Mouse (Mus musculus): Measurements from ENCODE around the gene Pwp1. TPM values are rescaled to one million over a fixed set of nuclear protein-coding genes. Genes with fewer than 3 reads are reported as not detected.

Pwp1 gene
- polyA plus RNA-seq, 1 experiment from 2014 or later, result 20.1 TPM

- Histone ChIP-seq H3K9me3 (ENCODE audit: control insufficient read depth) (no peaks in the 10 kb centered on the region), H3K36me3 (ENCODE audit: control insufficient read depth, insufficient read depth) (peaks cover 27% of the 10 kb centered on the region; the same call in 1 of the 2 replicates), H3K9ac (ENCODE audit: low read depth, low read length) (peak overlapping the region; percentile 73), H3K4me1 (replicated peaks; ENCODE audit: control insufficient read depth, insufficient read depth, low read length) (no peaks in the 10 kb centered on the region), H3K27me3 (replicated peaks; ENCODE audit: control insufficient read depth, insufficient read depth, low read length) (no peaks in the 10 kb centered on the region), H3K4me2 (replicated peaks; ENCODE audit: low read depth) (peak overlapping the region; percentile 86), H3K27ac (ENCODE audit: low read depth, low read length) (no peak overlapping the region), H3K4me3 (ENCODE audit: low read depth, low read length) (peak overlapping the region; percentile 99)
- no peak for TF ChIP-seq CTCF (IDR thresholded peaks at IDR 0.05; ENCODE audit: low read depth)
- WGBS, result under 1% methylated on average over 5 of the region's 5 CpGs
- peak; percentile 32; the same call in 1 of the 2 replicates for ATAC-seq
These were observed 43.1 kb downstream of the Pwp1 start for GRCm38 (mm10) chr10:85872479-85872773.

GRCm38 (mm10) chr10:85873861-85874544 lies 44.7 kb downstream of the Pwp1 start:
- no peak overlapping the region for H3K4me3 ChIP-seq (ENCODE audit: low read depth, low read length)
- WGBS, result 88% methylated on average over 13 of the region's 13 CpGs
- no peaks in the 10 kb centered on the region for H3K4me1 ChIP-seq (replicated peaks; ENCODE audit: control insufficient read depth, insufficient read depth, low read length)
- H3K4me2 ChIP-seq (replicated peaks; ENCODE audit: low read depth), result no peak overlapping the region
- ATAC-seq, result no peak
- TF ChIP-seq CTCF (IDR thresholded peaks at IDR 0.05; ENCODE audit: low read depth), result no peak
- H3K9me3 ChIP-seq (ENCODE audit: control insufficient read depth), result no peaks in the 10 kb centered on the region
- H3K9ac ChIP-seq (ENCODE audit: low read depth, low read length), result no peak overlapping the region
- H3K27ac ChIP-seq (ENCODE audit: low read depth, low read length), result no peak overlapping the region
- H3K27me3 ChIP-seq (replicated peaks; ENCODE audit: control insufficient read depth, insufficient read depth, low read length), result no peaks in the 10 kb centered on the region
- peaks cover 40% of the 10 kb centered on the region for H3K36me3 ChIP-seq (ENCODE audit: control insufficient read depth, insufficient read depth)

- Histone ChIP-seq H3K4me2 (replicated peaks; ENCODE audit: low read depth) (no peak overlapping the region), H3K27me3 (replicated peaks; ENCODE audit: control insufficient read depth, insufficient read depth, low read length) (no peaks in the 10 kb centered on the region), H3K9ac (ENCODE audit: low read depth, low read length) (no peak overlapping the region), H3K27ac (ENCODE audit: low read depth, low read length) (no peak overlapping the region), H3K4me3 (ENCODE audit: low read depth, low read length) (no peak overlapping the region), H3K4me1 (replicated peaks; ENCODE audit: control insufficient read depth, insufficient read depth, low read length) (no peaks in the 10 kb centered on the region), H3K9me3 (ENCODE audit: control insufficient read depth) (no peaks in the 10 kb centered on the region), H3K36me3 (ENCODE audit: control insufficient read depth, insufficient read depth) (peaks cover 56% of the 10 kb centered on the region)
- ATAC-seq, result no peak
- TF ChIP-seq CTCF (IDR thresholded peaks at IDR 0.05; ENCODE audit: low read depth), result no peak
- 87% methylated on average over 5 of the region's 5 CpGs for WGBS
These were observed 46.5 kb downstream of the Pwp1 start for GRCm38 (mm10) chr10:85875812-85876211.

GRCm38 (mm10) chr10:85879886-85880486 lies 50.7 kb downstream of the Pwp1 start:
- no peak for TF ChIP-seq CTCF (IDR thresholded peaks at IDR 0.05; ENCODE audit: low read depth)
- Histone ChIP-seq H3K9me3 (ENCODE audit: control insufficient read depth) (no peaks in the 10 kb centered on the region), H3K9ac (ENCODE audit: low read depth, low read length) (no peak overlapping the region), H3K4me1 (replicated peaks; ENCODE audit: control insufficient read depth, insufficient read depth, low read length) (no peaks in the 10 kb centered on the region), H3K4me3 (ENCODE audit: low read depth, low read length) (no peak overlapping the region), H3K36me3 (ENCODE audit: control insufficient read depth, insufficient read depth) (peaks cover 76% of the 10 kb centered on the region), H3K27me3 (replicated peaks; ENCODE audit: control insufficient read depth, insufficient read depth, low read length) (no peaks in the 10 kb centered on the region), H3K27ac (ENCODE audit: low read depth, low read length) (no peak overlapping the region), H3K4me2 (replicated peaks; ENCODE audit: low read depth) (no peak overlapping the region)
- 92% methylated on average over 8 of the region's 8 CpGs for WGBS
- ATAC-seq, result no peak

GRCm38 (mm10) chr10:85916498-85917309 lies 87.4 kb downstream of the Pwp1 start, which contains the start of gene Prdm4:
Gene Prdm4, minus strand, starts transcription at chr10:85917142.
- 0% methylated on average over 79 of the region's 90 CpGs for WGBS
- no peaks in the 10 kb centered on the region for H3K4me1 ChIP-seq (replicated peaks; ENCODE audit: control insufficient read depth, insufficient read depth, low read length)
- ATAC-seq, result peak; percentile 99
- peak; percentile 68 for TF ChIP-seq CTCF (IDR thresholded peaks at IDR 0.05; ENCODE audit: low read depth)
- H3K9ac ChIP-seq (ENCODE audit: low read depth, low read length), result peak within 1 kb of the TSS; percentile 82
- peaks cover 24% of the 10 kb centered on the region for H3K36me3 ChIP-seq (ENCODE audit: control insufficient read depth, insufficient read depth)
- H3K27me3 ChIP-seq (replicated peaks; ENCODE audit: control insufficient read depth, insufficient read depth, low read length), result 0 out of 2 replicates have a peak, but pooled peaks cover 4% of the 10 kb centered on the region
- H3K4me2 ChIP-seq (replicated peaks; ENCODE audit: low read depth), result peak within 1 kb of the TSS; percentile 81
- H3K9me3 ChIP-seq (ENCODE audit: control insufficient read depth), result no peaks in the 10 kb centered on the region
- H3K4me3 ChIP-seq (ENCODE audit: low read depth, low read length), result peak within 1 kb of the TSS; percentile 79
- peak within 1 kb of the TSS; percentile 93 for H3K27ac ChIP-seq (ENCODE audit: low read depth, low read length)

Measured in intestine, postnatal 0 days (tissue).